Mouse (Mus musculus) G1E (cell line): ENCODE data around the gene Nkx2-3.

Source experiments
- CTCF ChIP-seq: IDR thresholded peaks from 2 replicates; pipeline ENCODE4 v1.5.1; 2012; ENCODE audit warnings: low read depth, low read length, inconsistent platforms, mixed read lengths
- GATA1 ChIP-seq: IDR thresholded peaks from 2 replicates; pipeline ENCODE4 v1.6.1; 2012; ENCODE audit warnings: borderline replicate concordance, low read length, inconsistent platforms, mixed read lengths
- GATA2 ChIP-seq: IDR thresholded peaks from 2 replicates; pipeline ENCODE4 v1.6.1; 2012; ENCODE audit warnings: low read depth, low read length, inconsistent platforms, borderline replicate concordance
- TAL1 ChIP-seq: conservative IDR thresholded peaks from 2 replicates; pipeline ENCODE4 v1.6.1; 2012; ENCODE audit warnings: low read depth, low read length, inconsistent platforms, mixed read lengths

GRCm38 (mm10) chr19:43642843-43643242, 30.7 kb downstream of the Nkx2-3 start:
- no peak for TF ChIP-seq CTCF
- no peak for TF ChIP-seq GATA2
- TF ChIP-seq TAL1: no peak
- TF ChIP-seq GATA1: no peak
